ENCODE assay signal across 32 mouse cellular contexts in genomic region chr16:31099906-31100305, GRCm38 (mm10).
"Had no signal": no experiment of that assay in that cellular context is flagged by ENCODE, and none has a peak within 500 bp of the region (broad histone marks: within the 10 kb centered on the region; RNA-seq: fewer than 3 reads in every experiment).

No protein-coding gene starts in this region.

- DNase-seq: left cerebral cortex, postnatal 4 days; liver; liver, embryonic 13.5 days; liver, postnatal 0 days; lung, adult 18-20 months; lung, adult 2 months; lung, embryonic 14.5 days; lung, postnatal 10 days; lung, postnatal 14 days; lung, postnatal 36 days; lung, postnatal 4 days; midbrain, embryonic 14.5 days had no signal

- H3K9ac ChIP-seq: limb, embryonic 12.5 days; limb, embryonic 13.5 days; limb, embryonic 15.5 days; liver, embryonic 12.5 days; liver, embryonic 13.5 days; liver, embryonic 14.5 days; liver, embryonic 15.5 days; liver, postnatal 0 days; lung, embryonic 14.5 days; lung, embryonic 15.5 days; midbrain, embryonic 12.5 days; midbrain, embryonic 13.5 days; midbrain, embryonic 15.5 days; neural tube, embryonic 12.5 days had no signal

- H3K4me2 ChIP-seq: limb, embryonic 12.5 days; limb, embryonic 13.5 days; limb, embryonic 15.5 days; liver, embryonic 11.5 days; liver, embryonic 12.5 days; liver, embryonic 13.5 days; liver, embryonic 15.5 days; lung, embryonic 14.5 days; lung, embryonic 15.5 days; midbrain, embryonic 11.5 days; midbrain, embryonic 12.5 days; midbrain, embryonic 13.5 days; midbrain, embryonic 15.5 days; neural tube, embryonic 12.5 days had no signal

- H3K4me3 ChIP-seq: limb, embryonic 10.5 days; limb, embryonic 12.5 days; limb, embryonic 13.5 days; limb, embryonic 15.5 days; liver, embryonic 12.5 days; liver, embryonic 13.5 days; liver, embryonic 15.5 days; lung, embryonic 15.5 days; megakaryocyte, embryonic 14.5 days; midbrain, embryonic 10.5 days; midbrain, embryonic 12.5 days; midbrain, embryonic 13.5 days; midbrain, embryonic 15.5 days; myocyte; neural tube, embryonic 12.5 days had no signal

- ATAC-seq: liver, embryonic 12.5 days; liver, postnatal 0 days; lung, postnatal 0 days; midbrain, embryonic 13.5 days; midbrain, embryonic 15.5 days; midbrain, embryonic 16.5 days had no signal

- H3K9me3 ChIP-seq: limb, embryonic 10.5 days; limb, embryonic 12.5 days; limb, embryonic 13.5 days; limb, embryonic 15.5 days; liver, embryonic 12.5 days; liver, embryonic 13.5 days; liver, embryonic 15.5 days; lung, embryonic 15.5 days; megakaryocyte, embryonic 14.5 days; midbrain, embryonic 10.5 days; midbrain, embryonic 12.5 days; midbrain, embryonic 13.5 days; midbrain, embryonic 15.5 days; neural tube, embryonic 12.5 days had no signal

- H3K4me1 ChIP-seq: limb, embryonic 10.5 days; limb, embryonic 12.5 days; limb, embryonic 13.5 days; limb, embryonic 15.5 days; liver, embryonic 12.5 days; liver, embryonic 13.5 days; liver, embryonic 15.5 days; lung, embryonic 15.5 days; megakaryocyte, embryonic 14.5 days; midbrain, embryonic 10.5 days; midbrain, embryonic 12.5 days; midbrain, embryonic 13.5 days; midbrain, embryonic 15.5 days; neural tube, embryonic 12.5 days had no signal

- H3K27me3 ChIP-seq: limb, embryonic 12.5 days; limb, embryonic 13.5 days; limb, embryonic 15.5 days; liver, embryonic 12.5 days; liver, embryonic 13.5 days; liver, embryonic 15.5 days; lung, embryonic 15.5 days; megakaryocyte, embryonic 14.5 days; midbrain, embryonic 12.5 days; midbrain, embryonic 13.5 days; midbrain, embryonic 15.5 days; neural tube, embryonic 12.5 days had no signal

- H3K27ac ChIP-seq: limb, embryonic 10.5 days; limb, embryonic 12.5 days; limb, embryonic 13.5 days; limb, embryonic 15.5 days; liver, embryonic 12.5 days; liver, embryonic 13.5 days; liver, embryonic 14.5 days; liver, embryonic 15.5 days; lung, embryonic 15.5 days; macrophage; midbrain, embryonic 10.5 days; midbrain, embryonic 12.5 days; midbrain, embryonic 13.5 days; midbrain, embryonic 15.5 days; neural tube, embryonic 12.5 days had no signal
